Mouse (Mus musculus) kidney, adult 18-20 months (tissue): ENCODE measurements around the gene Olfr1423.
"Not testable (repeated sequence)": the region's sequence is repeated elsewhere in the genome, so short reads cannot be mapped to it uniquely, and the experiment has no call there.

ENCODE experiments used
- DNase-seq: peaks from one replicate; pipeline ENCODE4 v3.0.0; 2021

Olfr1423 gene

GRCm38 (mm10) chr19:12041217-12041616 is at the start of gene Olfr1423:
Gene Olfr1423 (minus strand): TSS chr19:12041317.
- DNase-seq = no peak

DNA sequence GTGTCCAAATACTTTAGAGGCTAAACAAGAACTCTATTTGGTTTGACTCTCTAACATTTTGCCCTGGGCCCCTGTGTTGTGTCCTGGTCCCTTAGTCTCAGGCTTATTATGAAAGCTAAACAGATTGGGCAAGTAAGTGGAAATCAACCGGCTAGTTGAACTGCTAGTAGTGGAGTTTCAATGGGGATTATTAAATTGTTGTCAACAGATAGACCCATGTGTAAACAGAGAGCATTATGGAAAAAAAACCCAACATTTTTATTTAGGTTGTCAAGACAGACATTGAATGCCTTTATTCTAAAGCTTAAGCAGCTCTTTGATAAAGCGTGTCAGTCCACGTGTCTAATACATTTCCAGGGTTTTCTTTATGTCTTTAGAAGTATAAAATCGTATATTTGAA is 36.5 kb upstream of the Olfr1423 start, which contains the start of gene Olfr1425:
Olfr1425 (minus strand) TSS at position 101 of the 400 bp plus-strand sequence.
- DNase-seq = not testable (repeated sequence)

DNA sequence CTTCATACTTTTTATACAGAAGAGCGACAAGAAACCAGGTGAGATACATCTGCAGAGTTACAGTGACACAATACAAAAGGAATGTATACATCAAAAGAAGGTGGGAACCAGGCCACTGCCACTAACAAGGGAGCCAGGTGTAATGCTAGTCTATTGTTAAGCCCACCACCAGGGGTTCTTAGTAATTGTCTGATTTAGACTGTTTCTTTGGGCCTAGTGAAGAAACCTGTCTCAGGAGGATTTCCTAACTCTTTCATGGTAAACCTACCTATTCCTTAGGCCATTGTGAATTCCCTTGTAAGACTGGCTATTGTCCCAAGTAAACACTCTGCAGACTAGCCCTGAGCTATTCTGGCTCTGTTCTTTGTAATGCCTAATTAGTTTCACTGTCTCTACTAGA is 28.4 kb upstream of the Olfr1423 start:
- DNase-seq = not testable (repeated sequence)

DNA sequence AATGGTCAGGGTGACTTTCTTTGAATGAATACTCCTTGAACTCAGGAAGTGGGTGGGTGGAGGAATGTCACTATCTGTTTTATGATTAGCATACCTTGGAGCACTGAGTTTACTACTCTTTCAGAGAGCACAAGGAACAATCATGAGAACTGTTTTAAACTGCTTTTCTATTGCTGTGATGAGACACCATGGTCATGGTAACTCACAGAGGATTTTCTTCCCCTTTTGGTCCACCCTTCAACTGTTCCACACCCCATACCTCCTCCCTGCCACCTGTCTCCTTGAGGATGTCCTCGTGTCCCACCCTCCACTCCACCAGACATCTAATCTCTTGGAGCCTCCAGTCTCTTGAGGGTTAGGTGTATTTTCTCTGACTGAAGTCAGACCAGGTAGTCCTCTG is 26.7 kb upstream of the Olfr1423 start:
- not testable (repeated sequence) for DNase-seq

GRCm38 (mm10) chr19:12062582-12062981 is 21.5 kb upstream of the Olfr1423 start, which contains the start of gene Olfr1424:
Gene Olfr1424 (minus strand): TSS chr19:12062682.
- not testable (repeated sequence) for DNase-seq

- no peak for DNase-seq
These were observed 2.0 kb upstream of the Olfr1423 start for GRCm38 (mm10) chr19:12043163-12043562.

DNA sequence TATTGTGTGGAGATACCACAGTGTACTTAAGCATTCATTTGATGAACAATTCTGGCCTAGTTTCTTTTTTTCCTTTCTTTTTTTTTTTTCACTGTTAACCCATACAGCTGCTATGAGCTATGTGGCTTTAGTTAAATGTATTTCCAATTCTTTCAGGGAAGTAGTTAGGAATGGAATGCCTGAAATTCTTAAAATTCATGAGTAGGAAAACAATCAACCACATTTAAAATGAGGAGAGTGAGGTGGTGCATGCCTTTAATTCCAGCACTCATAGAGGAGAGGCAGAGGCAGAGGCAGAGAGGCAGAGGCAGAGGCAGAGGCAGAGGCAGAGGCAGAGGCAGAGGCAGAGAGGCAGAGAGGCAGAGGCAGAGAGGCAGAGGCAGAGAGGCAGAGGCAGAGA is 3.4 kb downstream of the Olfr1423 start:
- DNase-seq = no peak

GRCm38 (mm10) chr19:12026606-12027005 is 14.5 kb downstream of the Olfr1423 start:
- DNase-seq = no peak

GRCm38 (mm10) chr19:12025333-12025732 is 15.8 kb downstream of the Olfr1423 start:
- DNase-seq = no peak

DNA sequence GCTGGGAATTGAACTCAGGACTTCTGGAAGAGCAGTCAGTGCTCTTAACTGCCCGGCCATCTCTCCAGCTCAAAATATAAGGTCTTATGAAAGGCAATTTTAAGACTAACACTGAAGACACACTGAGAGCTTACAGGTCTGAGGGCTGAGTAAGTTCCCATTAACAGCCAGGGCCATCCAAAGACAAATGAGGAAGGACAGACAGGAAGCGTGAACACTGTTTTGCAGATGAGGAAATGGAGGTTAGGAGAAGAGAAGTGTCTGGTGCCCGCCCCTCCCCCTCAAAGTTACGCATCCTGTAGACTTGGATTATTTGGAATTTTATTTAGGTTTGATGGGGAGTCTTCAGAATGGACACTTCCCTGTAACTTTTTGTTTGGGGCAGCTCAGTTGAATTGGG is 17.0 kb downstream of the Olfr1423 start:
- no peak for DNase-seq

DNA sequence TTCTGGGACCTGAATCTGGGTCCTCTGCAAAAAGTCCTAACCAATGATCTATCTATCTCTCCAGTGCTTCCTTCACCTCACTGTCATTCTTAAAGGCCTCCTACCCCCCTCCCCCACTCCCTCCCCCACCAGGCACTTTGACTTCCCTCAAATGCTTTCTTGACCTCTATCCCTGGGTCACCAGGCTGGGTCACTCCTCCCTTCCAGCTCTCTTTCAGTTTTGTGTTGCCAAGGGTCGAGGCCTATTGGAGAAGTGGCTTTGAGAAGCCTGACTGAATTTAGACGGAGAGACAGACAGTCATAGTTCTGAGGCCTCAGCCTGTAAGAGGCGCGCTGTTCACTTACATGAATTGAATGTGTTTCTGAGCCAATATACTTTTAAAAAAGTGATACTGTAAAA is 24.9 kb downstream of the Olfr1423 start:
- no peak for DNase-seq

- DNase-seq = no peak
These were observed 25.4 kb downstream of the Olfr1423 start for GRCm38 (mm10) chr19:12015708-12016107.

DNA sequence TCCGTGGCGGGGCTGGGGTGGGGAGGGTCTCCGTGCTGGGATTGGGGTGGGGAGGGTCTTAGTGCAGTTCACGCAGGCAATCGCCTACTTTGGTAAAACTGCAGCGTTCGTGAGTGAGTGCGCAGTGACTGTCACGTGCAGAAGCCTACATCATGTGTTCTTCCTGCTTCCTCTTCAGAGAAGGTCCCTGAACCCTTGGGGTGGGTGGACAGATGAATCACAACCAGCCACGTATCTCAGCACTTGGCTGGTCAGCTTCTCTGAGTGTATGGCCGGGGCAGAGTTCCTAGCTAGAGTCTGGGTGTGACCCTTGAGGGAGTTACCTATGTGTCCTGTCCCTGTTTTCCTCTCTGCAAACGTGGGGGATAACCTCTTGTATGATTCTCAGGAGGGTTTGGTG is 27.9 kb downstream of the Olfr1423 start:
- peak; percentile 52 for DNase-seq

GRCm38 (mm10) chr19:12012615-12013014 is 28.5 kb downstream of the Olfr1423 start:
- DNase-seq = no peak

- DNase-seq = peak; percentile 90
These were observed 29.3 kb downstream of the Olfr1423 start for GRCm38 (mm10) chr19:12011560-12012556.

DNA sequence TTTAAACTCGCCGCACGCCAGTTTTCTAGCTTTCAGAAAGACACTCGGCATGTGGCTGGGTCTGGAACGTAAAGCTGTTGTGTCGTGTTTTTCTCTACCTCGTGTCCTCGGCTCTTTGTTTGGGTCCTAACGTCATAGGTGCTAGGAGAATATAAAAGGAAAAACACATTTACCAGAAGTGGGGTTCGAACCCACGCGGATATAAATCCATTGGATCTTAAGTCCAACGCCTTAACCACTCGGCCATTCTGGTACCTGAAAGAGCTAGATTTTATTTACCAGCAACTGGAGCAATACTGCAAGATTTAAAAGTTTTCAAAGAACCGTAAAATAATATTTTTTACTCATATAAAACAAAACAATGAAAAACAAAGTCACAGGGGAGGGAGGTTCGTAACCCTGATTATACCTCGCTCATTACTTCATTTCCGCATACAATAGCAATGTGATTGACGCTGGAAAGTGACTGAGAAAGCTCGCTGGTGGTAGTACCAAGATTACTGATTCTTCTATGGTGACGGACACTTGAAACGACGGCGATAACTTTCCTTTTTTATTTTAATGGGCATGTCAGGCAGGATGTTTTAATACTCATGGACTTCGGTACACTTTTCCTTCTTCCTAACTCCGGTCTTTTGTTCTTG is 30.1 kb downstream of the Olfr1423 start:
- peak; percentile 80 for DNase-seq

- peak; percentile 80 for DNase-seq
These were observed 30.8 kb downstream of the Olfr1423 start for GRCm38 (mm10) chr19:12010281-12010771.

DNA sequence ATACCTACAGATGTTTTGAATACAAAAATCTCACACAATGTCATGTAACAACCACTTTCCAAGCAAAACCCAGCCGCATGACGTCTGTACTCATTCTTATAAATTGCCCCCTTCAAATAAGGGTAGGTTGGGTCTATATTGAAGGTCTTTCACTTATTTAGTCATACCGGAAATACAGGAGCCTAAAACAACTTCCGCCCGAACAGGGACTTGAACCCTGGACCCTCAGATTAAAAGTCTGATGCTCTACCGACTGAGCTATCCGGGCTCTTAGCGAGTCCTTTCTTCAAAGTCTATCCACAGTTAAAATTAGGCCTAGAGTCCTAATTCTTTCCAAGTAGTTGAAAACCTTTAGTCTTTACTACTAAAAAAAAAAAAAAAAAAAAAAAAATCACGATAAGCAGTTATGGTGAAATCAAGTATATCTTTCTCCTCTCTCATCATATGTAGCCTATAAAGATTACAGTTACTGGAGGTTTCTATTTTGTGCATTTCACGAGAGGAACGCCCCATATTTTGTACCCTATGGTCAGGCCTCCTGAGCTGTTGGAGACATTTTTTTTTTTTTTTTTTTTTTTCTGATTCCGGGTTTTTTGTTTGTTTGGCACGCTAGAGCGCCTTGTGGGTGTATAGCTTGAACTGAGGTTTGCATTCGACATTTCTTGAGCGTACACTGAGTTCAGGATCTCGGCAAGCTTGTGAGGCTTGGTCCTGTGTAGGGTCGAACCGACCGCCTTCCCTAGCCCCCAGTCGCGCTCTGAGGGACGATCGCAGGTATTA is 31.4 kb downstream of the Olfr1423 start:
- DNase-seq = peak; percentile 76

DNA sequence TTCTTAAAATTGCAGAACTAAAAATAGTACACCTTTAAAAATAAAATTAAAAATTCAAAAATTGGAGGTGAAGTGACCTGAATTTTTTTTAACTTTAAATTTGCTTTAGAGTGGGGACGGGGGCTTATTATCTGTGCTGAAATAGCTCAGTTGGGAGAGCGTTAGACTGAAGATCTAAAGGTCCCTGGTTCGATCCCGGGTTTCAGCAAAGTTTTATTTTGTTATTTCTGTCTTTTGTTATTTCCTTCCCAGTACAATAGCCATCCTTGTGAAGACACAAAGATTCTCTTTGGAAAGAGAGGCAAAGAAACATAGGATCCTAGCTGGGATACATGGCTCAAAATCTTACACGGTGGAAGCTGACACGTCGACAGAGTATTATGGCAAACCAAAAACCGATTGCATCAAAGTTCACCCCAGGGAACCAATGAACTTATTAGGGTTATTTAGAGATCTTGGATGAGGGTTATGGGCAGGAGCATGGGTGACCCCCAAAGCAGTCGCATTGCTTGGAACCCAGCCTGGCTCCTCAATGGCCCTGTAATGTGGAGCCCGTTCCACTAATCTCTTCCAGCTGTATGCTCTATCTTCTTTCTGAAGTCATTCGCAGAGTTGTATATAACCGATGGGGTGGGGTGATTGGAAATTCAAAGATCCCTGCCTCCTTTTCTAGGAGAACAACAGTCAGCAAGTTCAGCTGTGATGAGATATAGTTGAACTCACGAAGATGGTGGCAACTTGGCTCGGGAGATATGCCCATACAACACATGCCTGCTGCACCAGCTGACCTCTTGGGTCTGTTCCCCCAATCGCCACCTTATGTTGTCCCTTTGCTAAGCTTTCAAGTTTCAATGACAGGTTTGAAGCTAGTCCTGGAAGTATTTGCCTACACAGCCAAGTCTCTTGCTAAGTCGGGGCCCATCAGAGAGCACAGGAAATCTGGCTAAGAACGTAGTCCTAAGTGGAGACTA is 32.4 kb downstream of the Olfr1423 start:
- no peak for DNase-seq

DNA sequence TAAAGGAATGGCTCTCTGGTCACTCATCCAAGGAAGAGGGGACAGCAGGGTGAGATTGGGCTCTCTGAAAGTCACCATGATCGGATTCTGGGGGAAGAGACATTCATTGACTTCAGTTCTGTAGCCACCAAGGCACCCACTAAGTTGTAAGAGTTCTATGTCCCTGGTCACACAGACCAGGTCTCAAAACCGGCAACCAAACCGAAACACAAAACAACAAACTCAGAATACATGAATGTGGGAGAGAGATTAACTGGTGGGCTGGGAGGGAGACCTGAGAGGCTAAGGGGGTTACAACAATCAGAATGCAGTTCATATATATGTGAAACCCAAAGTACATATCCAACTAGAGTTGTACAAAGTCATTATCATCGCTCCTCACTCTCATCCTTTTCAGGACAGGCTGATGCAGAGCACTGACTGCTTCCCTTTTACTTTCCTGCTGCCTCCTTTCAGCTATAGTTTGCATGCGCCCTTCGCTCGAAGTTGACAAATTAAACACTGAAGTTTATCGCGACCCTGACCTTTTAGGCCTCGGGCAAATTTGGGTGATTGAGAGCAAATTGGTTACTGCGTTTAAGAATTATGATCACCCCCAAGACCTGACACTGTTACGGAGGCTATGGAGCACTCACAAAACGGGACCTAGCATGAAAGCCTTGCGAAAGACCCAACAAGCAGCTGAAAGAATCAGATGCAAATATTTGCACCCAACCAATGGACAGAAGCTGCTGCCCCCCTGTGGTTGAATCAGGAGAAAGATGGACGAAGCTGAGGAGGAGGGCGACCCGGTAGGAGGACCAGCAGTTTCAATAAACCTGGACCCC is 33.8 kb downstream of the Olfr1423 start:
- peak; percentile 52 for DNase-seq
